Mouse (Mus musculus): ENCODE data around the gene Selenoi.

Gene Selenoi

DNA sequence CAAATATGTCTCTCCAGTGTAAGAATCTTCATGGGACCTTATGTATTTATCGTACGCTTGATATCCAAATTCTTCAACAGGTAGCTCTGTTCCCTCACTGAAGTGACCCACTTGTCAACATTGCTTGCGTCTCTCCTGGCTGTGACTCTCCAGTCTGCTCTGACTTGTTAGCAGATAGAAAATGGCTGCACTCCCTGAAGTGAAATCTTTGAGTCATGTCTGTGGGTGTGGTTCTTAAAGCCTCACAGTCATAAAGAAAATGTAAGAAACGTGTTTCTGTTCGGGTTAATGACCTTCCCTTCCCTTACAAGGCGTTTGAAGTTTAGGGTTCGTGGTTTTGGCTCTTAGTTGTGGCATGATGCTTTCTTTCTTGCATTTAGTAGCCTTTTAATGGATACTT lies 8.2 kb downstream of the Selenoi start:
- no peak for DNase-seq

- no peak for DNase-seq
Measured at GRCm38 (mm10) chr5:30242410-30242809, 10.0 kb downstream of the Selenoi start.

DNA sequence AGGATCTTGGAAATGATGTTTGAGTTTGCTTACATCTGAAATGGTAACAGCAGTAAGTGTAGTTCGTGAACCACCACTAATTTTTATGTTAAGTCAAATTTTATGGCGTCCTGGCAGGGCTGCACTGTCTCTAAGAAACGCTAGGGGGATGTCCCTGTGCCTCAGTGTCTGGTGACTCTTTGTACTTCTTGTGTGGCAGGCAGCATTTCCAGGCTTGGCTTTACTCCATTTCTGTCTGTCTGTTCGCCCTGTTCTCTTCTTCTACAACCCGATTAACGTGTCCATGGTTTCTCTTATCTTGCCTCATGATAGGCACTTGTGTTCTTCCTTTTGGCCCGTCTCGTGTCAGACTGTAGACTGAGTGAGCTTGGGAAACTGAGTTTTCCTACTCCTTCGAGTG lies 11.4 kb downstream of the Selenoi start:
- no peak for DNase-seq

- DNase-seq: no peak
Measured at GRCm38 (mm10) chr5:30245861-30246416, 13.6 kb downstream of the Selenoi start.

- no peak for DNase-seq
Measured at GRCm38 (mm10) chr5:30247666-30248065, 15.3 kb downstream of the Selenoi start.

- no peak for DNase-seq
Measured at GRCm38 (mm10) chr5:30255567-30256354, 23.4 kb downstream of the Selenoi start.

- DNase-seq: no peak
Measured at GRCm38 (mm10) chr5:30258776-30259175, 26.4 kb downstream of the Selenoi start.

GRCm38 (mm10) chr5:30270571-30271190 lies 38.3 kb downstream of the Selenoi start:
- DNase-seq: peak; percentile 13

DNA sequence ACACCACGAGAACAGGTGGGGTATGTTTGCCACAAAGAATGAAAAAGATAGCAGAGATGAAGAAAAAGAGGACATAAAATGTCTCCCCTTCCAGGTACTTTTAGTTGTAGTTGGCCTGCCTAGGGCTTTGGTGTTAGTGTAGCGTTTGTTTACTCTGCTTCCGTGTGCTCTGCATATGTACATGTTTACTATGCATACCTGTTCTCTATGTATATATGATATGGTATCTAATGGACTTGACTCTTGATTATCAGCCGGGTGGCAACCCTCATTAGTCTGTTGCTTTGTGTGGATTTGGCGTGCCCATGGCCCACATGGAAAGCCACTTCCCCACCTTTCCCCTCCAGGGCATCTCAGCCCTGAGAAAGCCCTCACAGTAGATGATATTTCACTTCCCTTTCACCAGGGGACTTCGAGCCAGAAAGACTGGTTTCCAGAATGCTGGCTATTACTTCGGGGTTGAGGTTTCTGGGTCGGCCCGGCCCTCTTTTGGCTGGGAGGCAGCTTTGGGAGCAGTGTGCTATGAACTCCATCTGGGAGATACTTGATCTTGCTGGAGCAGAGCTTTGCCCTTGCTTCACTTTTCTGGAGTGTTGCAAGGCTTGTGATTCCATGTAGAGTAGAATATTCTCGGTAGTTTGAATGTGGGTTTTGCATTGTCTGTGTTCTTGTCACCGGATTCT lies 39.4 kb downstream of the Selenoi start:
- DNase-seq: peak; percentile 56

DNA sequence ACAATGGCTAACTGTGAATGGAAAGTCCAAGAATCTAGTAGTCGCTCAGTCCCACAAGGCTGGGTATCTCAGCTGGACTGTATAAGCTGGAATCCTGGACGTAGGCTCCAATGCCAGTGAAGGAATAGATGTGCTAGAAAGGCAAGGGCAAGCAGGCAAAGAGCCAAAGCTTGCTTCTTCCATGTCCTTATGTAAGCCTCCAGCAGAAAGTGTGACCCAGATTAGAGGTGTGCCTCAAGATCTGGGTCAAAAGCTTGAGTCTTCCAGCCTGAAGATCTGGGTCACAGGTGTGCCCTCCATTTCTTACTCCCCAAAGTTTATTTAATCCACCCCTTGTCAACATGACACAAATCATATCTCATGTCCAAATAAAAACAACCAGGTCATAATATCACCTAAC lies 44.0 kb downstream of the Selenoi start:
- DNase-seq: no peak

DNA sequence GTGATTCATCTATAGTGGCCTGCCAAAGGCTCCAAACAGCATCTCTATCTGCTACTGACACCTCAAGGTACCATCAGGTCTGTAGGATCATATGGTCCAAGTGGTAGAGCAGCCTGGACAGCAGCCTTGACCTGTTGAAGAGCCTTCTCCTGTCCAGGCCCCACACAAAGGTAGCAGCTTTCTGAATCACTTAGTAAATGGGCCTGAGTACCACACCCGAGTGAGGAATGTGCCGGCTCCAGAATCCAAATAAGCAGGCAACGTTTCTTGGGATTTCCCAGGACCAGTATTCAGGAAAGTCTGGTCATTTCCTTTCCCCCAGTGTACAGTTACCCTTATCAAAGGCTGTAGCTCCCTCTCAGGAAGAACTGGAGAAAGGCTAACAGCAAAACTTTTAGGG lies 46.6 kb downstream of the Selenoi start:
- DNase-seq: no peak

- no peak for DNase-seq
Measured at GRCm38 (mm10) chr5:30279446-30279845, 47.1 kb downstream of the Selenoi start.

DNA sequence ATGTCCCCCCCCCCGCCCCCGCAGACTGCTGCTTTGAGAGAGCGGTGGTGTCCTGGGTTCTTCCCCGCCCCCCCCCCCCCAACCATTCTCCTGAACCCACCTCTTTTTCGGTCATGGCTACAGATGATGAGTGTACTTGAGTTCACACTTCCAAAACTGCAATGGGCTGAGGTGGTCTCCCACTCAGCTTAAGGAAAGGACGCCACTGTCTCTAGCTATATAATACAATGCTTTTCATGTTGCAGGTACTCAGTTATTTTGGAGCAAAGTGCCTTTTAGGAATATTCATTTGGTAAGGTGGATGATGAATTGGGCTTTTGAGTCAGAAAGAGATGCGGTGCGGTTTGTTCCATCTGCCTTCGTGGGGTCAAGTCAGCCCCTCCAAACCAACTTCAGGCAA lies 48.5 kb downstream of the Selenoi start:
- DNase-seq: no peak

DNA sequence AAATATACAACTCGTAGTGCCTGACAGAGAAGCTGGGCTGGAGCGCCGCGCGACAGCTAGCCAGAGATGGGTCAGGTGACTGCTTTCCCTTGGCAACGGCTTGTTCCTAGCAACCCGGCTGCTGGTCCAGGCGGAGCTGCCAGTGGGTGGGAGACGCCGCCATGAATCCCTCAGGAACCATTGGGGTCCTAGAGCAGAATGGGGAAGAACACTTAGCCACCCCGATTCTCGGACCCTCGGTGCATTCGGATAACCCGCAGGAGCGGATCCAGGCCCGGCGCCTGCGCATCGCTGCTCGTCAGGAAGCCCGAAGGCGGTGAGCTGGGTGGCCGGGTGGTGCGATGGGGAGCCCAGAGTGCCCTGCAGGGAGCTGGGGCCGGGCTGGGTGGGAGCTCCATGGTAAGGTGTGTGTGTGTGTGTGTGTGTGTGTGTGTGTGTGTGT lies 48.9 kb downstream of the Selenoi start, which contains the start of gene Drc1:
Drc1 (plus strand) TSS at position 98 of the 442 bp plus-strand sequence.
- DNase-seq: peak; percentile 24

GRCm38 (mm10) chr5:30285944-30286799 lies 53.8 kb downstream of the Selenoi start:
- no peak for DNase-seq

DNA sequence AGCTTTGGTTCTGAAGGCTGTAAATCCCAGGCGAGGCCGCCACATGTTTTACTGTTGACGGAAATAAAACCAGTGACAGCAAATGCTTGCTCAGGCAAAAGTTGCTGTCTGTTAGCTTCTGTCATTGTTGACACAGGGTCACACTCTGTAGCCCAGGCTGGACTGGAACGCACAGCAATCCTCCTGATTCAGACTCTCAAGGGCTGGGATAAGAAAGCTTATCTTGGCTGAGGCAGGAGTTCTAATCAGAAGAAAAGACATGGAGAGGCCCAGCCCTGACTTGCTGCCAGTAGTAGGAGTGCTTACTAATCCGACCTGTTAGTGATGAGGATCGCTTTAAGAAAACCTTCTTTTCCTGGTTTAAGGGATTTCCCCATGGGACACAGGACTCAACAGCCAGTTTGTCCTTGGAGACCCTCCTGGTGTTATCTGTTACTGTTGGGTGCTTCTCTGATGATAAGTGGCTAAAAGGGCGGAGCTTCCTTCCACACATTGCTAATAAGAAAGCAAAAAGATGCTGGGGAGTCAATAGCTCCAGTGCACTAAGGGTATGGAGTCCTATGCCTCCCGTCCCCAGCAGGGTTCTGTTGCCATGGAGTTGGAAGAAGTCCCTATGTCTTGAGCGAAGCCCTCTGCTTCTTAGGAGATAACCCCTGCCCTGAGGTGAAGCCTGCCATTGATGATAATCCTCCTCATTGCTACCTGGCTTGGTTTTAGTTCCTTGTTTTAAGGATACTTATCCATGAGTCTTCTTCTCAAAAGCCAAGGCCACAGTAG lies 54.9 kb downstream of the Selenoi start:
- DNase-seq: no peak

Data from lung, postnatal 36 days (tissue).